Mouse (Mus musculus) layer of hippocampus, adult 18-20 months (tissue): Measurements from ENCODE around the gene Reg4. TPM values are rescaled to one million over a fixed set of nuclear protein-coding genes. Genes with fewer than 3 reads are reported as not detected.

Experiments
- DNase-seq, 2 experiments: peaks; one replicate each; pipeline ENCODE4 v3.0.0; 2022; ENCODE audit warnings: low spot score in 2 of 2
- long read RNA-seq: library from polyadenylated mRNA; stranded (forward); transcript quantifications from one replicate; pipeline ENCODE4 v2.0.0, GENCODE M21; 2021
- total RNA-seq, 2 experiments: library from RNA; stranded (reverse); gene quantifications; 2 replicates each; pipeline ENCODE4 v1.2.3; 2021

The Reg4 gene
- not detected for total RNA-seq
- long read RNA-seq: 0 reads

GRCm38 (mm10) chr3:98221856-98222255, at the start of gene Reg4:
Reg4 (plus strand) TSS chr3:98222156.
- no peak for DNase-seq

DNA sequence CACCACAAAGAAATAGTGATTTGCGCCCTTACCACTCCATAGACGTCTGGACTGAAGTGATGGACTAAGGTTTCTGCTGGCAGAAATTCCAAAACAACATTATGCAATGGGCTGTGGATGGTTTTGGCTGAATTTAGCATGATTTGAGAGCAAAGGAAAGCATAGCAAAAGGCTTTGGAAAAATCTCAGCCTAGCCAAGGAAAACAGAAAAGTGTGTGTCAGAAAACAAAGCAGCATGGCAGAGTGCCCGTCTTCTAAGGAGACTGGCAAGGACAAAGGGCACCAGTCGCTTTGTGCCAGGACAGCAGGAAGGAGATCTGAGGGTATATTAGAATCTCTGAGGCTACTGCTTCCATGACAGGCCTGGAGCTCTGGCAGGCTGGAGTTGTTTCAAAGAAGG, 43.6 kb upstream of the Reg4 start:
- DNase-seq: peak in 1 of 2 experiments; percentile 58

- peak; percentile 52 to 88 for DNase-seq
These were observed 41.2 kb upstream of the Reg4 start for GRCm38 (mm10) chr3:98180805-98181204.

- DNase-seq: peak in 1 of 2 experiments; percentile 13
These were observed 36.7 kb upstream of the Reg4 start for GRCm38 (mm10) chr3:98185163-98185714.

- no peak for DNase-seq
These were observed 34.2 kb upstream of the Reg4 start for GRCm38 (mm10) chr3:98187777-98188176.

- DNase-seq: no peak
These were observed 24.0 kb upstream of the Reg4 start for GRCm38 (mm10) chr3:98197711-98198532.

DNA sequence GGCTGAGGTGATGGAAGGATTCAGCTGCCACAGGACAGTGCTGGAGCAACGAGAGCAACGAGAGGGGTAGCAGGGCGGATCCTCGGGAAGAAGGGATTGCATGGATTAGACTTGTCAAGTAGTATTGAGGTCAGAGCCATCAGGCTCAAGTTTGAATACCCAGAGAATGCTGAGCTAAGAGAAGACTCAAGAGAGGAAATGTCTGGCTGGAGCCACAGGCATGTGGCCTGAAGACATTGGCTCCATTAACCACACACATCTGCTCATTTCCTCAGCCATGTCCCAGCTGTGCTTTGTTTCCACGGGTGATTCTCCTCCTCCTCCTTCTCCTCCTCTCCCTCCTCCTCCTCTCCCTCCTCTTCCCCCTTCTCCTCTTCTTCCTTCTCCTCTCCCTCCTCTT, 22.2 kb upstream of the Reg4 start:
- DNase-seq: no peak

- DNase-seq: no peak
These were observed 18.7 kb upstream of the Reg4 start for GRCm38 (mm10) chr3:98203282-98203681.

GRCm38 (mm10) chr3:98206977-98207376, 15.0 kb upstream of the Reg4 start:
- no peak for DNase-seq

GRCm38 (mm10) chr3:98209161-98209560, 12.8 kb upstream of the Reg4 start:
- DNase-seq: no peak

GRCm38 (mm10) chr3:98210860-98211259, 11.1 kb upstream of the Reg4 start:
- DNase-seq: no peak

GRCm38 (mm10) chr3:98211301-98212081, 10.5 kb upstream of the Reg4 start:
- peak; percentile 82 to 94 for DNase-seq

DNA sequence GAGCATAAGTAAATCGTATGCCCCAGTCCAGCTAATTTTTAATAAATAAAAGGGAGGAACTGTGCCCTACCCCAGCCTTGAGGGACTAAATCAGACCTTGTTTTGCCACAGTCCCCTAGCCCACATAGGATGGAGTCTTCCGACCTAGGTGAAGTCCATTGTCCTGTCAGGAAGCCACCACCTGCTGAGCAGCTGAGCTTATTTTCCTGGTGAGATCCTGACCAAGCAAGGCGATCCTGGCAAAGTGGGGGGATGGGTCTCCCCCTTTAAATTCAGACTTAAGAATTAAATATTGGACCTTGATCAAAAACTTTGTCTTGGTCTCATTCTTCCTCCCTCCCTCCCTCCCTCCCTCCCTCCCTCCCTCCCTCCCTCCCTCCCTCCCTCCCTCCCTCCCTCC, 5.7 kb upstream of the Reg4 start:
- DNase-seq: no peak

- DNase-seq: no peak
These were observed 1.3 kb downstream of the Reg4 start for GRCm38 (mm10) chr3:98223263-98223662.

DNA sequence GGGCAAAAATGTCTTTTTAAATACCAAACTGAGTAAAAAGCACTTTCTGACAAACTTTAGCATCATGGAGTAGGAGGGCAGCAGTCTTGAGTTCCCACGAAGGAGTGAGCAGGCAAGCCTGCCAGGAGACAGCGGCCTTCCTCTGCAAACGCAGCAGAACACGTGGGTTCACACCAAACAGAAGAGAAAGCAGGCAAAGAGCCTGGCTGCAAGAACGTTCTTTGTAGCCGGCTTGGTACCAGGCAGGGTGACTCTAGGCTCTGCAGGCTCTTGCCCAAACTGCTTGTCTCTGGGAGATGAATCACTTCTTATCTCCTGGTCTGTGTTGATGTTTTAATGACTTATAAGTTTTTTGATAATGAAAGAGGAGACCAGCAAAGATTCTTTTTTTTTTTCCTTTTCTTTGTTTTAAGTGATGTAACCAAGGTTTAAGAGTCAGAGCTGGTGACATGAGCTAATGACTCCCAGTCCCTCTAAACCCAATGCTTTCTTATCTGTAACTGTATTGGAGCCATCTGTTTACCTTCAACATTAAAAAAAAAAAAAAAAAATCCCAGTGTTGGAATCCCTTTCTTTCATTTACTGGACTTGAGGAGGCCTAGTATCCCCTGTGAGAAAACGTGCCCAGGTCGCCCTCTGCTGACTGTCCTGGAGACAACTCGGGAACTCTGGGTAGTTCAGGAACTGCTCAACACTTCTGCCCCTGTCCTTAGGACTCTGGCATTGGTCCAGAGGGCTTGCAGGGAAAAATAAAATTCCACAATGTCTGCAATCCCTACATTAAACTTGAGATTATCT, 2.0 kb downstream of the Reg4 start:
- DNase-seq: peak; percentile 42 to 77

- no peak for DNase-seq
These were observed 3.0 kb downstream of the Reg4 start for GRCm38 (mm10) chr3:98224975-98225374.

- DNase-seq: no peak
These were observed 3.8 kb downstream of the Reg4 start for GRCm38 (mm10) chr3:98225746-98226145.

DNA sequence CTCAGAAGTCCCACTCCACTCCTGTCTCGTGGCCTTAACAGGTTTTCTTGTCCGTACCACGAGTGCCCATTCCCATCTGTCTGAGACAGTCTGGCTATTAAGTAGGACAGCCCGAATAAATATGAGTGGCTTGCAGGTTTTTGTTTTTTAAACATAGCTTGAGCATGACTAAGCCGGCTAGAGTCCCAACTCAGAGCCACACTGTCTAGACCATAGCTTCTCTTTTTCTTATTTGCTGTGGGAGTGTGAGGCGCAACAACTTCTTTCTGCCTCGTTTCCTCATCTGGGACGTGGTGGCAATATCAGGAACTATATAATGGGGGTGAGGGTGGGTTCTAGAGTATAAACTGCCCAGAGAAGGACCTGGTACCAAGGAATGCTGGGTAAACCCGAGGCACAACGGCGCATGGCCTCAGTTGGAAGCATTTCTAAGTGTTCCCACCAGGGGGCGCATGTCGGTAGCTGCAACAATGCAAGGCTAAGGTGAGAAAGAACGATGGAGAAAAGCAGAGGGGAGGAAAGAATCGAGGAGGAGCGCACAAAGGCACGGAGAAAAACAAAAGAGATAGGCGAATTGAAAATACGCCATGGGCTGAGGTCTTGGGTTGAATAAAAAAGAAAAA, 5.1 kb downstream of the Reg4 start:
- peak; percentile 67 to 88 for DNase-seq

DNA sequence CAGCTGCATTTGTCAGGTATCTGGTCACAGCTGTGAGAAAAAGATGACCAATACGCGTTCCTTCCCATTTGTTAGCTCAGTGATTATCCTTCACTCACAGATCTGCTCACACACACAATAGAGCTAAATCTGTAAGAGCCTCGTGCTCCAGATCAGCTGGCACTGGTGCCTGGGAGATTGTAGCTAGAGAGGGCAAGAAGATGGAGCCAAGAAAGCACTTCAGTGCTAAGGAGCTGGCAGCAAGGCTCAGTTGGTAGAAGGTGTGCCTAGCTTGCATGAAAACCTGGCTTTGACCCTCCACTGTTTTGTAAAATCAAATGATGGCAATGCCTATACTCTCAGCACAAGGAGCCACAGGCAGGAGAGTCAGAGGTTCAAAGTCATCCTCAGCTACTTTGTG, 5.8 kb downstream of the Reg4 start:
- no peak for DNase-seq

DNA sequence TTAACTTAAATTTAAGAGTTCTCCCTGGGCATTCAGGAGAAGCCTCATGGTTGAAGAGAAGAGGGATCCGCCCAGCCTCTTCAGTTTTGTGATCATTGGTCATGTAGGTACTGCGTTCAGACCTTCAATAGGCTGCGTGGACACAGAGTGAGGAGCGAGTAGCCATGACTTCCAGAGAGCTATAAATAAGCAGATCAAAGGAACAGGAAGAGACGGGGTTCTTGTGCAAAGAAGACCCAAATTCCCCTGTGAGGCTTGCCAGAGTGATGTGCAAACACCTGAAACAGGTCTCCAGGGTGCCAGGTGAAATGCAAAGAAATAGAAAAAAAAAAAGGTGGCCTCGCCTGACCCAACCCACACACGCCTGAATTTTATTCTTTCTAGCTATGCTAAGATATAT, 8.0 kb downstream of the Reg4 start:
- no peak for DNase-seq

GRCm38 (mm10) chr3:98233504-98233903, 11.5 kb downstream of the Reg4 start:
- no peak for DNase-seq
